Mouse (Mus musculus) lung, postnatal 0 days (tissue): ENCODE results near the gene Cnr2. TPM values are rescaled to one million over a fixed set of nuclear protein-coding genes. Genes with fewer than 3 reads are reported as not detected.
"Not testable (repeated sequence)": the region's sequence is repeated elsewhere in the genome, so short reads cannot be mapped to it uniquely, and the experiment has no call there.

Experiments
- ATAC-seq: fragments of 200-750 bp; cut with Nextera tagmentation; 2 replicates; pipeline ENCODE4 v1.8.0; 2017; ENCODE audit warnings: moderate library complexity
- DNase-seq: peaks from one replicate; pipeline ENCODE4 v3.0.0-alpha.2; 2016; ENCODE audit warnings: low spot score
- H3K27ac ChIP-seq: fragments of 300-500 bp; sonication (generic); 2 replicates; pipeline ENCODE4 v1.5.1; 2014; ENCODE audit warnings: antibody characterized with exemption, mild to moderate bottlenecking, low read length, mixed read lengths
- H3K27me3 ChIP-seq: fragments of 300-500 bp; sonication (generic); replicated peaks from 2 replicates; pipeline ENCODE4 v1.6.1; 2014; ENCODE audit warnings: low read length, mixed read lengths; ENCODE audit not compliant: insufficient read depth
- H3K36me3 ChIP-seq: fragments of 300-500 bp; sonication (generic); 2 replicates; pipeline ENCODE4 v1.6.1; 2014; ENCODE audit warnings: low read length, mixed read lengths; ENCODE audit not compliant: insufficient read depth
- H3K4me1 ChIP-seq: fragments of 300-500 bp; sonication (generic); 2 replicates; pipeline ENCODE4 v1.6.1; 2014; ENCODE audit warnings: antibody characterized with exemption, low read depth, low read length, mixed read lengths; ENCODE audit not compliant: insufficient read depth
- H3K4me2 ChIP-seq: fragments of 300-500 bp; sonication (generic); replicated peaks from 2 replicates; pipeline ENCODE4 v1.6.1; 2014; ENCODE audit warnings: low read depth, mild to moderate bottlenecking, low read length, moderate library complexity, mixed read lengths
- H3K4me3 ChIP-seq: fragments of 300-500 bp; sonication (generic); 2 replicates; pipeline ENCODE4 v1.5.1; 2014; ENCODE audit warnings: low read depth, low read length
- H3K9ac ChIP-seq: fragments of 300-500 bp; sonication (generic); replicated peaks from 2 replicates; pipeline ENCODE4 v1.6.1; 2014; ENCODE audit warnings: low read depth, mild to moderate bottlenecking
- H3K9me3 ChIP-seq: fragments of 300-500 bp; sonication (generic); 2 replicates; pipeline ENCODE4 v1.6.1; 2016; ENCODE audit warnings: low read length, mixed read lengths
- CTCF ChIP-seq: IDR thresholded peaks from 2 replicates; pipeline ENCODE4 v1.5.1; 2016; ENCODE audit warnings: antibody characterized with exemption, mild to moderate bottlenecking
- EP300 ChIP-seq: IDR thresholded peaks from 2 replicates; pipeline ENCODE4 v1.6.1; 2016; ENCODE audit warnings: antibody characterized with exemption, mild to moderate bottlenecking, control low read depth
- WGBS: fragments of 180-500 bp; shearing (Covaris S2); extraction: QIAGEN DNeasy Blood & Tissue Kit; methylation state at CpG from one replicate; pipeline ENCODE4 v1.1.7; 2014; 5-methylcytosine and 5-hydroxymethylcytosine counted together
- polyA plus RNA-seq: library from polyadenylated mRNA; unstranded; fragments of >200 nt; fragmentation: Nextera tagmentation; extraction: Ambion mirVana; gene quantifications from 2 replicates; pipeline ENCODE4 v1.2.1, GENCODE M21; 2015

The Cnr2 gene
- polyA plus RNA-seq, 1 experiment from 2014 or later = 1.9 TPM

GRCm38 (mm10) chr4:135930239-135930638 lies 35.0 kb downstream of the Cnr2 start:
- Histone ChIP-seq H3K9ac (no peak overlapping the region), H3K27me3 (no peaks in the 10 kb centered on the region), H3K27ac (no peak overlapping the region), H3K36me3 (peaks cover 23% of the 10 kb centered on the region), H3K9me3 (no peaks in the 10 kb centered on the region), H3K4me2 (no peak overlapping the region), H3K4me3 (no peak overlapping the region), H3K4me1 (no peaks in the 10 kb centered on the region)
- no peak for TF ChIP-seq EP300
- TF ChIP-seq CTCF = no peak
- ATAC-seq = no peak
- no peak for DNase-seq
- WGBS = 98% methylated on average over 8 of the region's 8 CpGs

GRCm38 (mm10) chr4:135931832-135932231 lies 36.6 kb downstream of the Cnr2 start:
- Histone ChIP-seq H3K4me3 (no peak overlapping the region), H3K4me2 (no peak overlapping the region), H3K9ac (no peak overlapping the region), H3K36me3 (peaks cover 10% of the 10 kb centered on the region; the same call in 1 of the 2 replicates), H3K27ac (no peak overlapping the region), H3K27me3 (no peaks in the 10 kb centered on the region), H3K4me1 (no peaks in the 10 kb centered on the region), H3K9me3 (no peaks in the 10 kb centered on the region)
- ATAC-seq = peak; percentile 62
- TF ChIP-seq EP300 (no peak), CTCF (peak; percentile 82)
- 54% methylated on average over 5 of the region's 5 CpGs for WGBS
- peak; percentile 72 for DNase-seq

DNA sequence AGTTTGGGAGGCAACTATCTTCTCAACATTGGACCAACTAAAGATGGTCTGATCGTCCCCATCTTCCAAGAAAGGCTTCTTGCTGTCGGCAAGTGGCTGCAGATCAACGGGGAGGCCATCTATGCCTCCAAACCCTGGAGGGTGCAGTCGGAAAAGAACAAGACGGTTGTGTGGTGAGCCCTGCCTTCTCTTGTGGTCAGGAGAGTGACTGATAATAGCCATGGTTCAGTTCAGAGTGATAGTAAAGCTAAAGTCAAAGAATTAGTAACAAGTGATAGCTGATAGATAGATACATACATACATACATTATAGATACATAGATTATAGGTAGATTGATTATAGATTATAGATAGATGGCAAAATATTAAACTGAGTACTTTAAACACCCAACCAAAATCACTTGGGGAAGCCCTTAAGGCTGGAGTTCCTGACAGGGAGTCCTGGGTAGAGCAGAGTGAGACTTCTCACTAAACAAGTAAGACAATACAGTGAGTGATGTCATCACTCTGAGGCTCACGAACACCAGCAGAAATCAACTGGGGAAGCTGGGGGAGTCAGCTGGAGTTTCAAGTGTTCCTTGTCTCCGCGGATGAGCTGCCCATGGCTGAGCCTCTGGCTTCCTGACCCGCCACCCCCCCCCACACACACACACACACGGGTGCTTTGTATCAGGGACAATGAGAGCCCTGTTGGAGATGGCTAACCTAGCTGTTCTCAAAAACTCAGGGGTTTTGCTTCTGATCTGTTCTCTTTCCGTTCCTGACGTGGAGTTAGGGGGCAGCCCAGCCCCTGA lies 39.7 kb downstream of the Cnr2 start:
- ATAC-seq = no peak
- peaks cover 6% of the 10 kb centered on the region; the same call in 1 of the 2 replicates for H3K36me3 ChIP-seq
- no peak for DNase-seq
- H3K27ac ChIP-seq = no peak overlapping the region
- H3K9ac ChIP-seq = no peak overlapping the region
- H3K9me3 ChIP-seq = no peaks in the 10 kb centered on the region
- no peak overlapping the region for H3K4me3 ChIP-seq
- H3K4me2 ChIP-seq = no peak overlapping the region
- no peaks in the 10 kb centered on the region for H3K27me3 ChIP-seq
- TF ChIP-seq EP300 (no peak), CTCF (no peak)
- H3K4me1 ChIP-seq = no peaks in the 10 kb centered on the region
- 57% methylated on average over 12 of the region's 12 CpGs for WGBS

- ATAC-seq (peak; percentile 43; the same call in 1 of the 2 replicates), DNase-seq (peak; percentile 21)
- WGBS = 54% methylated on average over 5 of the region's 5 CpGs
- Histone ChIP-seq H3K36me3 (peaks cover 6% of the 10 kb centered on the region; the same call in 1 of the 2 replicates), H3K9me3 (no peaks in the 10 kb centered on the region), H3K27me3 (no peaks in the 10 kb centered on the region), H3K9ac (no peak overlapping the region), H3K4me2 (no peak overlapping the region), H3K4me3 (no peak overlapping the region), H3K4me1 (no peaks in the 10 kb centered on the region), H3K27ac (no peak overlapping the region)
- TF ChIP-seq CTCF (no peak), EP300 (no peak)
Measured at GRCm38 (mm10) chr4:135935502-135935901, 40.3 kb downstream of the Cnr2 start.

DNA sequence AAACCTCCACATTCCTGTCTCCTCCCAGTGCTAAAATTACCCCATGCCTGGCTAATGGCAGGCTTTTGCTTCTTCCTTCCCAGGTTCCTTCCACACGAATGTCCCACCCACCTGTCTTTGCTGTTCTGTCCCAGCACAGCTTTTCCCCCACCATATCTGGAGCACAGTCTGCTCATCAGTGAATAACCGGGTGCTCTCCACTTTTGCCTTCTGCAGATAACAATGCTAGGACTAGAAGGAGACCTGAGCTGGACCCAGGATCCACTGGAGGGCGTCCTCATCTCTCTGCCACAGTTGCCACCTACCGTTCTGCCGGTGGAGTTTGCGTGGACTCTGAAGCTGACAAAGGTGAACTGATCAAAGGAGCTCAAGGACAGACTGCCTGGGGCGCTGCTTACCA lies 43.7 kb downstream of the Cnr2 start:
- WGBS = 88% methylated on average over 7 of the region's 7 CpGs
- Histone ChIP-seq H3K9ac (no peak overlapping the region), H3K4me3 (no peak overlapping the region), H3K4me1 (no peaks in the 10 kb centered on the region), H3K36me3 (no peaks in the 10 kb centered on the region; the same call in 1 of the 2 replicates), H3K27me3 (no peaks in the 10 kb centered on the region), H3K9me3 (no peaks in the 10 kb centered on the region), H3K4me2 (no peak overlapping the region), H3K27ac (no peak overlapping the region)
- no peak for TF ChIP-seq EP300
- TF ChIP-seq CTCF = no peak
- no peak for DNase-seq
- no peak for ATAC-seq

GRCm38 (mm10) chr4:135941026-135941425 lies 45.8 kb downstream of the Cnr2 start:
- not testable (repeated sequence) for H3K36me3 ChIP-seq, H3K4me1 ChIP-seq, H3K9ac ChIP-seq, H3K4me3 ChIP-seq, ATAC-seq, H3K4me2 ChIP-seq, H3K27me3 ChIP-seq, DNase-seq, H3K27ac ChIP-seq, H3K9me3 ChIP-seq
- TF ChIP-seq CTCF = peak; percentile 55
- WGBS = 83% methylated on average over 8 of the region's 8 CpGs
